Mouse (Mus musculus) CH12.LX (cell line): ENCODE measurements around the gene Tmprss12. TPM values are rescaled to one million over a fixed set of nuclear protein-coding genes. Genes with fewer than 3 reads are reported as not detected.

Experiments used
- DNase-seq: peaks from one replicate; pipeline ENCODE4 v3.0.0-alpha.2; 2013; ENCODE audit errors: extremely low read depth
- H3K27ac ChIP-seq: 2 replicates; pipeline ENCODE4 v1.5.1; 2012; ENCODE audit warnings: low read depth, mild to moderate bottlenecking, control low read depth, moderate library complexity; ENCODE audit not compliant: insufficient read depth
- H3K27me3 ChIP-seq: replicated peaks from 2 replicates; pipeline ENCODE3; 2012; ENCODE audit warnings: inconsistent platforms
- H3K36me3 ChIP-seq, 2 experiments: replicated peaks in 1 of 2; 2 replicates each; pipeline versions ENCODE3 to v1.6.1; 2012; ENCODE audit warnings: inconsistent platforms in 1 of 2, low read length in 1 of 2, mild to moderate bottlenecking in 1 of 2, mixed read lengths in 1 of 2, moderate library complexity in 1 of 2; ENCODE audit not compliant: control insufficient read depth in 1 of 2, insufficient read depth in 1 of 2
- H3K4me1 ChIP-seq, 2 experiments: 2 replicates each; pipeline ENCODE4 v1.6.1; 2012; ENCODE audit warnings: inconsistent platforms in 1 of 2, moderate library complexity in 1 of 2; ENCODE audit not compliant: insufficient read depth in 2 of 2, control insufficient read depth in 1 of 2
- H3K4me2 ChIP-seq: 2 replicates; pipeline ENCODE4 v1.6.1; 2012; ENCODE audit warnings: low read depth, mild to moderate bottlenecking, control low read depth; ENCODE audit not compliant: poor library complexity, insufficient read depth, severe bottlenecking
- H3K4me3 ChIP-seq, 3 experiments: fragments of 150-350 bp in 1 of 3; sonication (generic) in 1 of 3; replicated peaks in 1 of 3; 2 replicates each; pipeline versions ENCODE3 to v1.5.1; 2011 to 2012; ENCODE audit warnings: low read depth in 2 of 3, low read length in 2 of 3, mild to moderate bottlenecking in 2 of 3, moderate library complexity in 2 of 3, control low read depth in 1 of 3, improper control_type of control experiment in 1 of 3, inconsistent platforms in 1 of 3, mixed read lengths in 1 of 3; ENCODE audit not compliant: poor library complexity in 1 of 3
- H3K79me2 ChIP-seq: replicated peaks from 2 replicates; pipeline ENCODE4 v1.6.1; 2012; ENCODE audit warnings: mild to moderate bottlenecking, moderate library complexity; ENCODE audit not compliant: control insufficient read depth, poor library complexity, insufficient read depth, severe bottlenecking; ENCODE audit errors: extremely low read depth
- H3K9ac ChIP-seq: 2 replicates; pipeline ENCODE4 v1.6.1; 2012; ENCODE audit warnings: low read depth, mild to moderate bottlenecking, control low read depth, moderate library complexity; ENCODE audit not compliant: insufficient read depth
- H3K9me3 ChIP-seq: replicated peaks from 2 replicates; pipeline ENCODE3; 2012; ENCODE audit warnings: low read length, inconsistent platforms, mixed read lengths
- BHLHE40 ChIP-seq: IDR thresholded peaks from 2 replicates; pipeline ENCODE4 v1.6.1; 2011; ENCODE audit warnings: mild to moderate bottlenecking, low read depth, low read length, improper control_type of control experiment
- CHD1 ChIP-seq: IDR thresholded peaks from 2 replicates; pipeline ENCODE4 v1.6.1; 2012; ENCODE audit warnings: low read depth, low read length, improper control_type of control experiment, inconsistent platforms
- E2F4 ChIP-seq: IDR thresholded peaks from 2 replicates; pipeline ENCODE4 v1.6.1; 2011; ENCODE audit warnings: low read depth, low read length, improper control_type of control experiment; ENCODE audit not compliant: insufficient replicate concordance
- ELF1 ChIP-seq: IDR thresholded peaks from 2 replicates; pipeline ENCODE4 v1.6.1; 2014; ENCODE audit warnings: low read depth, mild to moderate bottlenecking, inconsistent platforms, low read length, improper control_type of control experiment
- EP300 ChIP-seq: IDR thresholded peaks from 2 replicates; pipeline ENCODE4 v1.6.1; 2011; ENCODE audit warnings: low read length, improper control_type of control experiment
- ETS1 ChIP-seq: conservative IDR thresholded peaks from 2 replicates; pipeline ENCODE4 v1.6.1; 2012; ENCODE audit warnings: low read depth, mild to moderate bottlenecking, inconsistent platforms, low read length, improper control_type of control experiment, moderate library complexity
- GABPA ChIP-seq: IDR thresholded peaks from 2 replicates; pipeline ENCODE4 v1.6.1; 2012; ENCODE audit warnings: low read depth, low read length, improper control_type of control experiment, inconsistent platforms; ENCODE audit not compliant: insufficient replicate concordance
- KAT2A ChIP-seq: IDR thresholded peaks from 2 replicates; pipeline ENCODE4 v1.6.1; 2012; ENCODE audit warnings: low read length, improper control_type of control experiment, inconsistent platforms; ENCODE audit not compliant: insufficient replicate concordance
- MAFK ChIP-seq: IDR thresholded peaks from 2 replicates; pipeline ENCODE4 v1.6.1; 2011; ENCODE audit warnings: low read length, improper control_type of control experiment; ENCODE audit not compliant: insufficient replicate concordance
- MAX ChIP-seq: IDR thresholded peaks from 2 replicates; pipeline ENCODE4 v1.6.1; 2011; ENCODE audit warnings: low read length, improper control_type of control experiment
- MXI1 ChIP-seq: IDR thresholded peaks from 2 replicates; pipeline ENCODE4 v1.6.1; 2011; ENCODE audit warnings: mild to moderate bottlenecking, low read depth, low read length, improper control_type of control experiment
- PAX5 ChIP-seq: IDR thresholded peaks from 2 replicates; pipeline ENCODE4 v1.6.1; 2012; ENCODE audit warnings: low read length, inconsistent platforms, mixed read lengths
- TBP ChIP-seq: conservative IDR thresholded peaks from 2 replicates; pipeline ENCODE4 v1.6.1; 2011; ENCODE audit warnings: low read depth, low read length, improper control_type of control experiment
- USF1 ChIP-seq: IDR thresholded peaks from 2 replicates; pipeline ENCODE4 v1.6.1; 2014; ENCODE audit warnings: low read depth, mild to moderate bottlenecking, inconsistent platforms, low read length, improper control_type of control experiment
- ZC3H11A ChIP-seq: IDR thresholded peaks from 2 replicates; pipeline ENCODE4 v1.6.1; 2012; ENCODE audit warnings: low read depth, mild to moderate bottlenecking, inconsistent platforms, low read length, improper control_type of control experiment
- ZKSCAN1 ChIP-seq: IDR thresholded peaks from 2 replicates; pipeline ENCODE4 v1.6.1; 2012; ENCODE audit warnings: low read depth, inconsistent platforms, low read length, improper control_type of control experiment, borderline replicate concordance
- ZMIZ1 ChIP-seq: IDR thresholded peaks from 2 replicates; pipeline ENCODE4 v1.6.1; 2012; ENCODE audit warnings: low read depth, mild to moderate bottlenecking, inconsistent platforms, low read length, improper control_type of control experiment
- ZNF384 ChIP-seq: IDR thresholded peaks from 2 replicates; pipeline ENCODE4 v1.6.1; 2012; ENCODE audit warnings: low read depth, low read length, improper control_type of control experiment, inconsistent platforms
- dilution Hi-C: fragments of 300-500 bp; cut with MboI; formaldehyde crosslinking; loops from 2 replicates; pipeline ENCODE4 v1.14.3; 2020; ENCODE audit warnings: low sequenced_read_pairs; ENCODE audit not compliant: extremely low pct_unique_long_range_greater_than_20kb, extremely low pct_ligation_motif_present
- in situ Hi-C: fragments of 300-500 bp; cut with MboI; formaldehyde crosslinking; loops from 3 replicates; pipeline ENCODE4 v1.14.3; 2019; ENCODE audit warnings: low sequenced_read_pairs, low pct_ligation_motif_present, low pct_unique_long_range_greater_than_20kb, mixed read lengths
- polyA plus RNA-seq: library from polyadenylated mRNA; unstranded; fragments of >175 nt; gene quantifications from 2 replicates; pipeline ENCODE4 v1.2.1, GENCODE M21; 2012; ENCODE audit warnings: low read depth; ENCODE audit not compliant: insufficient read length
- total RNA-seq, 2 experiments: library from RNA; depleted of rRNA; stranded (reverse); fragments of 300-350 nt in 1 of 2; fragments of >200 nt in 1 of 2; gene quantifications; 2 replicates each; pipeline ENCODE4 v1.2.3; 2012 to 2014

Gene Tmprss12
- total and polyA plus RNA-seq, 3 experiments = not detected

DNA sequence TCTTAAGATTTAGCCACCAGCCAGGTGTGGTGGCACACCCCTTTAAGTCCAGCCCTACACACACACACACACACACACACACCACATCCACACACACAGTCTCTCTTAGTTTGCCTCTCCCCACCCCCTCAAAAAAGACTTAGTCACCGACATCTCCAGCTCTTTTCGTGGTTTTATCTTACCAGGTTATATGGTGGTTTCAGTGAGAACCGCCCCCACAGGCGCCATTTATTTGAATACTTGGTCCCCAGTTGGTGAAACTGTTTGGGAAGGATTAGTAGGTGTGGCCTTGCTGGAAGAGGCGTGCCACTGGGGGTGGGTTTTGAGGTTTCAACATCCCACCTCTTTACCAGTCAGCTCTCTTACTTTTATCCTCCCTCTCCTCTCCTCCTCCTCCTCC lies 17.2 kb downstream of the Tmprss12 start:
- no peak for DNase-seq
- TF ChIP-seq ELF1 (no peak), MAX (no peak), ZC3H11A (no peak)
- H3K4me3 ChIP-seq = no peak overlapping the region
- H3K79me2 ChIP-seq = no peaks in the 10 kb centered on the region
- H3K36me3 ChIP-seq = no peaks in the 10 kb centered on the region
- dilution Hi-C loops = no loop called here
- H3K9me3 ChIP-seq = peaks cover 7% of the 10 kb centered on the region
- peaks cover 11 to 23% of the 10 kb centered on the region in 2 experiments for H3K4me1 ChIP-seq
- no peak overlapping the region for H3K27ac ChIP-seq
- H3K9ac ChIP-seq = no peak overlapping the region
- in situ Hi-C loops = no loop called here
- H3K27me3 ChIP-seq = no peaks in the 10 kb centered on the region
- no peak overlapping the region for H3K4me2 ChIP-seq

DNA sequence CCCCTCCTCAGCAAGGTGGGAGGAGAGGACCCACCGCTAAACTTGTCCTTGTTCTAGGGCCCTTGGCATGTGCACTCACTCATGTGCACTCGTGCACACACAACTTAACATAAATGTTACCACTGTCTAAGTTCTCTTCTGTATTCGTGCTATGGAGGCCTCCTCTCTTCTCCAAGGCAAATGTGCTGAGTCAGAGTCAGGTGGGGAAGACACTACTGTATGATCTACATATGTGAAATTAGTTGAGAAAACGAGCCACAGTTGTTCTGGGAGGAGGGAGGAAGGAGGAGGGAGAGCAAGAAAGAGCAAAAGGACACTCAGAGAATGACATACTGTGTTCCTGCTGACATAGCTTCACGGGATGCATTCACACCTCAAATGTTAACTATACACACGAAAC lies 19.9 kb downstream of the Tmprss12 start:
- Histone ChIP-seq H3K27me3 (no peaks in the 10 kb centered on the region), H3K4me2 (no peak overlapping the region), H3K36me3 (no peaks in the 10 kb centered on the region), H3K27ac (no peak overlapping the region), H3K9me3 (peaks cover 7% of the 10 kb centered on the region), H3K4me3 (no peak overlapping the region), H3K9ac (no peak overlapping the region), H3K4me1 (peaks cover 11 to 37% of the 10 kb centered on the region in 2 experiments), H3K79me2 (no peaks in the 10 kb centered on the region)
- peak; percentile 70 for DNase-seq
- TF ChIP-seq GABPA (no peak), KAT2A (no peak), PAX5 (no peak), MAFK (peak; percentile 88), TBP (no peak), BHLHE40 (peak; percentile 22; the same call in 1 of the 2 replicates), CHD1 (no peak), ETS1 (peak; percentile 49), ZC3H11A (no peak), ZKSCAN1 (no peak), USF1 (no peak), ZNF384 (no peak), ZMIZ1 (no peak), E2F4 (no peak), EP300 (no peak), MXI1 (no peak)
- in situ Hi-C loops (no loop called here), dilution Hi-C loops (no loop called here)
